Mouse (Mus musculus) testis, adult 2 months (tissue): ENCODE data around the gene Rela.

Experiments used
- CTCF ChIP-seq: fragments of 200-500 bp; IDR thresholded peaks from 2 replicates; pipeline ENCODE4 v1.5.1; 2012; ENCODE audit warnings: low read depth, mild to moderate bottlenecking, inconsistent platforms, low read length, moderate library complexity; ENCODE audit not compliant: control insufficient read depth, insufficient read depth, insufficient replicate concordance
- POLR2A ChIP-seq: fragments of 200-500 bp; IDR thresholded peaks from 2 replicates; pipeline ENCODE4 v1.6.1; 2012; ENCODE audit warnings: low read depth, mild to moderate bottlenecking, inconsistent platforms, low read length, moderate library complexity; ENCODE audit not compliant: control insufficient read depth

- TF ChIP-seq POLR2A (no peak), CTCF (no peak)
Measured at GRCm38 (mm10) chr19:5692086-5692912, 55.0 kb downstream of the Rela start.
